Mouse (Mus musculus) intestine, postnatal 0 days (tissue): Measurements from ENCODE around the gene Vsig10. TPM values are rescaled to one million over a fixed set of nuclear protein-coding genes. Genes with fewer than 3 reads are reported as not detected.

Experiments used
- ATAC-seq: fragments of 200-750 bp; cut with Nextera tagmentation; 2 replicates; pipeline ENCODE4 v1.8.0; 2017; ENCODE audit warnings: mild to moderate bottlenecking, moderate TSS enrichment, moderate library complexity
- H3K27ac ChIP-seq: fragments of 300-500 bp; sonication (generic); 2 replicates; pipeline ENCODE4 v1.5.1; 2014; ENCODE audit warnings: mild to moderate bottlenecking, low read depth, low read length, moderate library complexity
- H3K27me3 ChIP-seq: fragments of 300-500 bp; sonication (generic); replicated peaks from 2 replicates; pipeline ENCODE4 v1.6.1; 2014; ENCODE audit warnings: low read length, mixed read lengths; ENCODE audit not compliant: control insufficient read depth, insufficient read depth
- H3K36me3 ChIP-seq: fragments of 300-500 bp; sonication (generic); 2 replicates; pipeline ENCODE4 v1.6.1; 2014; ENCODE audit warnings: mild to moderate bottlenecking, moderate library complexity; ENCODE audit not compliant: control insufficient read depth, insufficient read depth
- H3K4me1 ChIP-seq: fragments of 300-500 bp; sonication (generic); replicated peaks from 2 replicates; pipeline ENCODE4 v1.6.1; 2014; ENCODE audit warnings: antibody characterized with exemption, low read length, mixed read lengths; ENCODE audit not compliant: control insufficient read depth, insufficient read depth
- H3K4me2 ChIP-seq: fragments of 300-500 bp; sonication (generic); replicated peaks from 2 replicates; pipeline ENCODE4 v1.6.1; 2014; ENCODE audit warnings: low read depth, mild to moderate bottlenecking, moderate library complexity
- H3K4me3 ChIP-seq: fragments of 300-500 bp; sonication (generic); 2 replicates; pipeline ENCODE4 v1.5.1; 2014; ENCODE audit warnings: low read depth, low read length
- H3K9ac ChIP-seq: fragments of 300-500 bp; sonication (generic); 2 replicates; pipeline ENCODE4 v1.6.1; 2014; ENCODE audit warnings: mild to moderate bottlenecking, low read depth, low read length
- H3K9me3 ChIP-seq: fragments of 300-500 bp; sonication (generic); 2 replicates; pipeline ENCODE4 v1.6.1; 2016; ENCODE audit warnings: mixed run types; ENCODE audit not compliant: control insufficient read depth
- CTCF ChIP-seq: sonication (generic); IDR thresholded peaks from 2 replicates; pipeline ENCODE4 v1.5.1; 2016; ENCODE audit warnings: low read depth, mild to moderate bottlenecking, control low read depth, antibody characterized with exemption, moderate library complexity
- WGBS: fragments of 180-500 bp; shearing (Covaris S2); extraction: QIAGEN DNeasy Blood & Tissue Kit; methylation state at CpG from one replicate; pipeline ENCODE4 v1.1.7; 2014; 5-methylcytosine and 5-hydroxymethylcytosine counted together
- polyA plus RNA-seq: library from polyadenylated mRNA; unstranded; fragments of >200 nt; fragmentation: Nextera tagmentation; extraction: Ambion mirVana; gene quantifications from 2 replicates; pipeline ENCODE4 v1.2.1, GENCODE M21; 2015

Vsig10 gene
- polyA plus RNA-seq, 1 experiment from 2014 or later, result 13.9 TPM

DNA sequence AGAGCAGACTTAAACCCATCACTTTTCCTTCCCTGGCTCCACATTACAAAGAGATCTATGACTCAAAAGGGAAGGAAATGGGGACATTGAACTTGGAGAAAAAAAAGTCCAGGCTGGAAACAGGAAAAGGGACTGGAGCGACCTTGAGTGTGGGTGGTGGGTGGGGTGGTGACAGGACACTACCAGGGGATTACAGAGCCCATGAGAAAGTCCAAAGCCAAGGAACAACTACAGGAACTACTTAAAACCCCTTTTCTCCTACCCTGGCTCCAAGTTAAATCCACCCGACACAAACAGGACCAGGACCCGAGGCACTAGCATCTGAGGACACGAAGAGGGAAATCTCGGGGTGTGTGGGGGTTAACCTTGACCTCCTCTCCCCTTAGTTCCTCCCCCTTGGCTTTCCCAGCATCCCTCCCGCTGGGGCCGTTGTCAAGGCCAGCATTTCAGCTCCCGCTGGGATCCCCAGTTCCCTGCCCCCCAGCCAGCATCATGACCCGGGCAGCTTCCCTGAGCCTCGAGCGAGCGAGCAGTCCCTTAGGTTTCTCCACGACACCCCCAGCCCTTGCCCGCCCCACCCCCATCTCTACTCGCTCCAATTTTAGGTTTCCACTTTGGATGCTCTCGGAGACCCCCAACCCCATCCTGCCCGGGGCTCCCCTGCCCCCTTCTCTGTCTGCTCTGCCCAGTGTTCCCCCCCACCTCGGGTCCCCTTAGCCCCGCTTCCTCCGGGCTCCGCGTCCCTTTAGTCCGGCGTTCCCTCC, 37.7 kb downstream of the Vsig10 start:
- H3K4me2 ChIP-seq, result peak overlapping the region; percentile 75
- 1% methylated on average over 18 of the region's 24 CpGs for WGBS
- no peaks in the 10 kb centered on the region for H3K27me3 ChIP-seq
- H3K4me3 ChIP-seq, result peak overlapping the region; percentile 93
- H3K9ac ChIP-seq, result peak overlapping the region; percentile 92
- no peaks in the 10 kb centered on the region for H3K9me3 ChIP-seq
- H3K4me1 ChIP-seq, result no peaks in the 10 kb centered on the region; the same call in 1 of the 2 replicates
- H3K27ac ChIP-seq, result peak overlapping the region; percentile 99
- peaks cover 15% of the 10 kb centered on the region; the same call in 1 of the 2 replicates for H3K36me3 ChIP-seq
- ATAC-seq, result no peak
- TF ChIP-seq CTCF, result no peak

DNA sequence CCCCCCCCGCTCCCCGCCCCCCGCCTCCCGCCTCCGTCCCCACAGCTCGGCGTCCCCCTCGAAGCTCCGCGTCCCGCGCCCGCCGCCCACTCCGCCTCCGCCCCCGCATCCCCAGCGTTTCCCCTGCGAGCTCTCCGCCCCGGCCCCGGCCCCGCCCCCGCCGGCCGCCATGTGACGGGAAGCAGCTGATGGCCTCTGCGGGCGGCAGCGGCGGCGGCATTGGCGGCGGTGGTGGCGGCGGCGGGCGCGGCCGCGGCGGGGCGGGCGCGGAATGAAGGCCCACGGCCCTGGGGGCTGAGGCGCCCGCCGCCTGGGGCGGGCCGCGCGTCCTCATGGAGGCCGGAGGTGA, 38.2 kb downstream of the Vsig10 start, which contains the start of gene Wsb2:
Gene Wsb2, plus strand, starts transcription at position 176 of the 349 bp plus-strand sequence.
- ATAC-seq, result peak; percentile 12
- Histone ChIP-seq H3K27me3 (no peaks in the 10 kb centered on the region), H3K9me3 (no peaks in the 10 kb centered on the region), H3K27ac (peak within 1 kb of the TSS; percentile 99), H3K4me3 (peak within 1 kb of the TSS; percentile 93), H3K4me2 (peak within 1 kb of the TSS; percentile 75), H3K36me3 (peaks cover 14% of the 10 kb centered on the region; the same call in 1 of the 2 replicates), H3K4me1 (no peaks in the 10 kb centered on the region; the same call in 1 of the 2 replicates), H3K9ac (peak within 1 kb of the TSS; percentile 92)
- 0% methylated on average over 9 of the region's 54 CpGs for WGBS
- no peak for TF ChIP-seq CTCF

DNA sequence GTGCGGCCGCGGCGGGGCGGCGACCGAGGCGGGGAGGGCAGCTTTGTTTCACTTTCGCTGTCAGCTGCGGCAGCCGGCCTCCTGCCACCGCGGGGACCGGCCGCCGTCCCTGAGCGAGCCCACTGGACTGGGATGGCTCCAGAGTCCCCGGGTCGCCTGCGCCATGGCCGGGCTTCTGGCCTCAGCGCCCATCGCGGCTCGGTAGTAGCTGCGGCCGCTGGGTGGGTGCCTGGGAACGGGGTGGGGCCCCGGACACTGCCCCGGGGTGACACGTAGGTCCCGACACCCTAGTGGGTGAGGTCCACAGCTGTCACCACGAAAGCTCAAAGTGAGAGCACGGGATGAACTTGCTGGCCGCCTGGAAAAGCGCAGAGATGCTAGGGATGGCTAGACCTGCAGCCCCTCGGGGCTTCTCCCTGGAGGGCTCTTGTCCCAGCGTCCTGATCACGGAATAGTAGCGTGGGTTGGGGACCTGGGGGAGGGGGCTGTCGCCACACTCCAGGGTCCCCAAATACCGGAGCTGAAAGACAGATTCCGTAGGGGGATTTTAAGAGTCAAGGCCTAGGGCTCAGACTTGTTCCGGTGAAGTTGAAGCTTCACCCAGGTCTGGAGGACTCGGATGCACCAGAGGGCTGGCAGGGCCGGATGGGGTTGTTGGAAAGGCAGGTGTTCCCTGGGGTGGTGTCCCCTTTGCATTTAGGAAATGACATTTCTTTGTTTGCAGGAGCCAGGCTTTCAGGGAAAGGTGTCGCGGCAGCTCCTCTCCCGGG, 38.8 kb downstream of the Vsig10 start:
- Histone ChIP-seq H3K4me1 (peaks cover 4% of the 10 kb centered on the region), H3K36me3 (peaks cover 8% of the 10 kb centered on the region; the same call in 1 of the 2 replicates), H3K27me3 (no peaks in the 10 kb centered on the region), H3K4me2 (peak overlapping the region; percentile 75), H3K4me3 (peak overlapping the region; percentile 93), H3K9me3 (no peaks in the 10 kb centered on the region), H3K9ac (peak overlapping the region; percentile 92), H3K27ac (peak overlapping the region; percentile 99)
- peak; percentile 12; the same call in 1 of the 2 replicates for ATAC-seq
- 0 out of 2 replicates have a peak, but pooled peaks have one; percentile 2 for TF ChIP-seq CTCF
- under 1% methylated on average over 41 of the region's 49 CpGs for WGBS

DNA sequence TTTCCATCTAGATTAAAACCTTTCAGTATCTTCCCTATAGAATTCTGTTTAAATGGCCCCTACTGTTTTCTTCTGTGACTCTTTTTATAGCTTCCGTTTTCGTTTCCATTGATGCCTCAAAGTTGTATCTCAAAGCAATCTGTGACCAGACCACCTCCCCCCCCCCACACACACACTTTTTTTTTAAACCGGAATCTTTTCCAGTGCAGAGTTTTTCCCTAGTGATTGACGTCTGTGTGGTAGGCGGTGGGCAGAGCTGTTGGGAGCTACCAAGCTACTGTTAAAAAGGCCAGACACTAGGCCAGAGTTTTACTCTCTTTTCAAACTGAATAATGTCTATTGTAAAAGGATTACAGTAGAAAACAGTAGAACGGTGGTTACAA, 39.4 kb downstream of the Vsig10 start:
- peak overlapping the region; percentile 75 for H3K4me2 ChIP-seq
- peak overlapping the region; percentile 99 for H3K27ac ChIP-seq
- no peaks in the 10 kb centered on the region for H3K27me3 ChIP-seq
- no peaks in the 10 kb centered on the region for H3K9me3 ChIP-seq
- WGBS, result 6% methylated on average over 6 of the region's 6 CpGs
- ATAC-seq, result no peak
- no peak for TF ChIP-seq CTCF
- H3K36me3 ChIP-seq, result 0 out of 2 replicates have a peak, but pooled peaks cover 4% of the 10 kb centered on the region
- H3K9ac ChIP-seq, result peak overlapping the region; percentile 92
- H3K4me1 ChIP-seq, result peaks cover 6% of the 10 kb centered on the region
- H3K4me3 ChIP-seq, result peak overlapping the region; percentile 93

DNA sequence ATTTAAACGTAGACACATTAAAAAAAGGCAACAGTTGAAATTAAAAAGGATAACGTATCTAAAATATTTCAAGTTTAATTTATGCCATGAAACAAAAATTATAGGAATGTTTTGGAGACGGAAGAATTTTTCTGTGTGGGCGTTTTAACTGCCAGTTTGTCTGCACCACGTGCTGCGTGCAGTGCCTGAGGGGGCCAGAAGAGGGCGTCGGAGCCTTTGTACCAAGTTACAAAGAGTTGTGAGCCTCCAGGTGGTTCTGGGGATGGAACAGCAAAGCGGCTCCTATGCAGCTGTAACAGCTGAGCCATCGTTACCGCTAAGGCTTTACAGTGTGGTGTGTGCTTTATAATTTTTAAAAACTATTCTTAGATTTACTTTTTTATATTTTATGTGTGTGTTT, 39.8 kb downstream of the Vsig10 start:
- Histone ChIP-seq H3K4me3 (peak overlapping the region; percentile 93), H3K9ac (0 out of 2 replicates have a peak overlapping the region, but pooled peaks have one; percentile 92), H3K4me1 (peaks cover 6% of the 10 kb centered on the region), H3K9me3 (no peaks in the 10 kb centered on the region), H3K27ac (no peak overlapping the region), H3K4me2 (peak overlapping the region; percentile 75), H3K27me3 (no peaks in the 10 kb centered on the region), H3K36me3 (0 out of 2 replicates have a peak, but pooled peaks cover 4% of the 10 kb centered on the region)
- ATAC-seq, result no peak
- 38% methylated on average over 11 of the region's 11 CpGs for WGBS
- TF ChIP-seq CTCF, result peak; percentile 82
